Mouse (Mus musculus) forebrain, embryonic 10.5 days (tissue): ENCODE measurements around the gene Zfp683. TPM values are rescaled to one million over a fixed set of nuclear protein-coding genes. Genes with fewer than 3 reads are reported as not detected.

ENCODE experiments used
- DNase-seq: peaks from one replicate; pipeline ENCODE4 v3.0.0-alpha.2; 2017; ENCODE audit warnings: low spot score; ENCODE audit errors: extremely low spot score
- H3K27ac ChIP-seq: fragments of 300-500 bp; sonication (generic); 2 replicates; pipeline ENCODE4 v1.5.1; 2016; ENCODE audit warnings: mild to moderate bottlenecking
- H3K27me3 ChIP-seq: fragments of 300-500 bp; sonication (generic); 2 replicates; pipeline ENCODE4 v1.6.1; 2016; ENCODE audit warnings: mild to moderate bottlenecking; ENCODE audit not compliant: poor library complexity, severe bottlenecking
- H3K36me3 ChIP-seq: fragments of 300-500 bp; sonication (generic); replicated peaks from 2 replicates; pipeline ENCODE4 v1.6.1; 2016; ENCODE audit warnings: mild to moderate bottlenecking, moderate library complexity
- H3K4me1 ChIP-seq: fragments of 300-500 bp; sonication (generic); 2 replicates; pipeline ENCODE4 v1.6.1; 2016
- H3K4me3 ChIP-seq: fragments of 300-500 bp; sonication (generic); 2 replicates; pipeline ENCODE4 v1.5.1; 2016; ENCODE audit warnings: mild to moderate bottlenecking, moderate library complexity
- H3K9me3 ChIP-seq: fragments of 300-500 bp; sonication (generic); 2 replicates; pipeline ENCODE4 v1.6.1; 2016; ENCODE audit warnings: mild to moderate bottlenecking, moderate library complexity
- WGBS: fragments of 180-500 bp; shearing (Covaris S2); methylation state at CpG from one replicate; pipeline ENCODE4 v1.1.7; 2016; 5-methylcytosine and 5-hydroxymethylcytosine counted together
- polyA plus RNA-seq: library from polyadenylated mRNA; unstranded; fragments of >200 nt; fragmentation: Nextera tagmentation; extraction: Ambion mirVana; gene quantifications from 2 replicates; pipeline ENCODE4 v1.2.1, GENCODE M21; 2016

Gene Zfp683
- polyA plus RNA-seq, result not detected in 2 replicates

DNA sequence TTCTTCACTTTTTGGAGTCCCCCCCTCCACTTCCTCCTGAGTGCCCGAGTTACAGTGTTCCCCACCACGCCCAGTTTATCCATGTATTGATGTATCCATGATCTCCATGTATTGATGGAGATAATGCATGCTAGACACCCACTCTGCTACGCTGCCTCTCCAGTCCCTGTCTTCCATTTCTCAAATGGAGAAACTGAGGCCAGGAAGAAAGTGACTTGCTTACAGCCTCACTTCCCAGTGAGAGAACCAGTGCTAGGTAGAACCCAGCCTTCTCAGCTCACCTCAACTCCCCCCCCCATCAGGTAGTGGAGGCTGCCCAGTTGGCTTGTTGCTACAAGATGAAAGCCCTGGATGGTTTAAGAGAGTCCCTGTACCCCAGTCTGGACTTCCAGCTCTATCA, at the start of gene Zfp683:
Gene Zfp683 (plus strand): TSS at position 301 of the 400 bp plus-strand sequence.
- Histone ChIP-seq H3K4me1 (peaks cover 22% of the 10 kb centered on the region), H3K9me3 (no peaks in the 10 kb centered on the region), H3K36me3 (no peaks in the 10 kb centered on the region), H3K27ac (no peak within 1 kb of the TSS), H3K4me3 (no peak within 1 kb of the TSS), H3K27me3 (0 out of 2 replicates have a peak, but pooled peaks cover 1% of the 10 kb centered on the region)
- DNase-seq, result no peak
- WGBS, result 91% methylated on average over 3 of the region's 3 CpGs

DNA sequence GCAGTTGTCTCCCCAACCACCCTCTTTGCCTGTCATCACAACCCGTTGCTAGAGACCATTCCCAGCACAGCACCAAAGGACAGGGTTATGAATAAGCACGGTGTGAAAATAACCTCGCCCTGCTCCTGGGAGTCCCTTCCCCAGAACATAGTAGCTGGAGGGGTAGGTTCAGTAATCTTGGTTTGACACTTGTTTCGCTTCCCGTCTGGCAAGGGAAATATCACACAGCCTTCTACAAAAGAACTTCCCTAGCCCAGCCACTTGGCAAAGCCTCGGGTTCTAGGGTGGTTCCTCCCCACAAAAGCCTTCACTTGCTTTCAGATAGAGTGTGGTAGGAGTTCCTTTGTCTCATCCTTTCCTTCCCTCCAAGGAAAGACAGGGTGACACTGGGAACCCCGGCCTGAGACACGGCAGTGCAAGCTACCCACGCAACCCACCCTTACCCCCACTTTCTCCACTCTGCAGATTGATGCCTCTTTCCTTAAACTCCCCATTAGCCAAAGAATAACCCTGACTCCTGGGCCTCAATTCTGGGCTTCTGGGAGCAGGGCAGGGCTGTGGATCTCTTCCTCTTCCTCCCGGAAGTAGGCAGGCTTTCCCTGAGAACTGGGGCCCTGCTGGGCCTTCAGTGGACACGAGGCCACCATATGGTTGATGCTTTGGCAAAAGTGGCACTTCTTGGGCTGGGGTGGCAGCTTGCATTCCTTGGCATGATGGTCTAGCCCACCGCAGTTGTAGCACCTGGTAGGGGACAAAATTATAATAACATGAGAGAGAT, 47.9 kb upstream of the Zfp683 start:
- WGBS, result 75% methylated on average over 12 of the region's 12 CpGs
- DNase-seq, result no peak
- H3K27ac ChIP-seq, result peak overlapping the region; percentile 65
- no peaks in the 10 kb centered on the region for H3K27me3 ChIP-seq
- no peak overlapping the region for H3K4me3 ChIP-seq
- peaks cover 61% of the 10 kb centered on the region for H3K36me3 ChIP-seq
- no peaks in the 10 kb centered on the region for H3K9me3 ChIP-seq
- H3K4me1 ChIP-seq, result peaks cover 80% of the 10 kb centered on the region

DNA sequence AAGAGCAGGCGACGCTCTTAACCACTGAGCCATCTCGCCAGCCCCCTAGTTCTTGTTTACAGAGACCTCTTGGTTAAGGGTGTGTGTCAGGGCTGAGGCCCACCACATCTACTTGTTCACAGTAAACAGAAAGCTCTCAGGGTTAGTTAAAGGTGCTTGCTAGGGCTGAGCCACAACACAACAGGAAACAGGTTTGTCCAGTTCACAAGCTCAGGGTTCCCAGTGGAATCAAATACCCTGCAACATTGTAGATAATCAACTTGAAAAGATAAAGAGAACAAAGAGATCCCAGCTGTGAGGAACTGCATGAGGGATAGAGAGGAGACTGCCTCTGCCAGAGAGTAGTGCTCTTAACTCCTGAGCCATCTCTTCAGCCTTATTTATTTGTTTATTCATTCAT, 46.8 kb upstream of the Zfp683 start:
- Histone ChIP-seq H3K36me3 (peaks cover 61% of the 10 kb centered on the region), H3K4me1 (peaks cover 80% of the 10 kb centered on the region)

DNA sequence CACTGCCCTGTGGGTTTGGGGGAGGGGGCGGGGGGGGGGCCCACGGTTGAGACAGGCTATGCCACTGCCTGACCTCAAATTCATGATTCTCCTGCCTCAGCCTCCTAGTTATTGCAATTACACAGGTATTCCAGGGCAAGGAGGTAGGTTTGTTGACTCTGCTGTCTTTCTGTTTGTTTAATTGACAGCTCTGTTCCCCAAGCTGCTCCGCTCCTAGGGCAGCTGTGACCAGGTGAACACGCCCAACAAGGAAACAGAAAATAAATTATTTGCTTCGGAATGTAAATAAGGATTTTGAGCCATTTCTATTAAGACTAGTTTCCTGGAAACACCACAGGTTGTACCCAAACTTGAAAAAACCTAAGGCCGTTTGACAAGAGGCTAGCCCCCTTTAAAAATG, 43.9 kb upstream of the Zfp683 start:
- Histone ChIP-seq H3K27ac (peak overlapping the region; percentile 87; the same call in 1 of the 2 replicates), H3K27me3 (no peaks in the 10 kb centered on the region), H3K4me1 (peaks cover 79% of the 10 kb centered on the region), H3K9me3 (no peaks in the 10 kb centered on the region), H3K4me3 (no peak overlapping the region), H3K36me3 (peaks cover 63% of the 10 kb centered on the region)
- WGBS, result 75% methylated on average over 6 of the region's 6 CpGs
- no peak for DNase-seq

More for the DNA sequence above, 46.8 kb upstream of the Zfp683 start:
- Histone ChIP-seq H3K27me3 (no peaks in the 10 kb centered on the region), H3K4me3 (no peak overlapping the region), H3K27ac (no peak overlapping the region), H3K9me3 (no peaks in the 10 kb centered on the region)
- 88% methylated on average over 3 of the region's 3 CpGs for WGBS
- no peak for DNase-seq

DNA sequence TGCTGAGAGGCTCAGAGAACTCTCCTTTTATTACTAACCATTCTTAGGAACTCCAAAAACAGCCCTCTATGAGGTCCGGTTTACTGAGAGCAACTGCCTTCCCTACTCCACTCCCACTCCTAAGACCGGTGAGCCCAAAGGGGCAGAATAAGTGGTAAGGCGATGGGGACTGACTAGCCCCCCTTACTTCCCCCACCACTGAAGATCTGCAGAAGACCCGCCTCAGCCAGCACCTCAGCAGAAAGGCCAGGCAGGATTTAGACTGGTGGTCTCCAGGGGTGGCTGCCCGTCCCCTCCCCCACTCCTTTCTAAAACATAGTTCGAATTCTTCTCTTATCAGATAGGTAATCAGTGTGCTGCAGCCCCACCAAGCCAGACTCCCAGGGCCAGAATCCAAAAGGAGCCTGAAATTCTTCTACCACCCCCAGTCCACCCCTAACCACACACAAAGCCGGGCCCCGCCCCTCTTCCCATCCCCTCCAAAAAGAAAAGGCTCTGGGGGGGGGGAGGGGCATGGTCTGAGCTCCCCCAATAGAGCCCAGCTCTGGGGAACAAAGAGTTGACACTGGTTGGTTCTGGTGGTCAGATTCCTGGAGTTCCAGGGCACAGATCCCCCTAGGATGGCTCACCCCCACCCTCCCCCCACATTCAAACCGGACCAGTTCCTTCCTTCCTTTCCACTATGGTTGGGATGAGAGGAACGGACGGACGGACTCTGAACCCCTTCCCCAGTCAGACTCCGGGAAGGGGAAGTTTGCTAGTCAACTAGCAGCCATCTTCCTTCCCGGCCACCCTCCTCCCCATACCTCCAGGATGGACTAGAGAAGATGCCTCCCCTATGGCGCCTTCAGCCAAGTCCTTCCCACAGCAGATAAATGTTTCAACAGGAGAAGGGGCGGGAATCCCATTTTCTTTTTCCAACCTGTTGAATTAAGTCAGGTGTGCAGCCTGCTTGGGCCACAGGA, 41.9 kb upstream of the Zfp683 start:
- WGBS, result 2% methylated on average over 16 of the region's 16 CpGs
- peak; percentile 70 for DNase-seq
- Histone ChIP-seq H3K27me3 (no peaks in the 10 kb centered on the region), H3K9me3 (no peaks in the 10 kb centered on the region), H3K4me1 (peaks cover 83% of the 10 kb centered on the region), H3K36me3 (peaks cover 60% of the 10 kb centered on the region), H3K27ac (peak overlapping the region; percentile 87), H3K4me3 (peak overlapping the region; percentile 45)

DNA sequence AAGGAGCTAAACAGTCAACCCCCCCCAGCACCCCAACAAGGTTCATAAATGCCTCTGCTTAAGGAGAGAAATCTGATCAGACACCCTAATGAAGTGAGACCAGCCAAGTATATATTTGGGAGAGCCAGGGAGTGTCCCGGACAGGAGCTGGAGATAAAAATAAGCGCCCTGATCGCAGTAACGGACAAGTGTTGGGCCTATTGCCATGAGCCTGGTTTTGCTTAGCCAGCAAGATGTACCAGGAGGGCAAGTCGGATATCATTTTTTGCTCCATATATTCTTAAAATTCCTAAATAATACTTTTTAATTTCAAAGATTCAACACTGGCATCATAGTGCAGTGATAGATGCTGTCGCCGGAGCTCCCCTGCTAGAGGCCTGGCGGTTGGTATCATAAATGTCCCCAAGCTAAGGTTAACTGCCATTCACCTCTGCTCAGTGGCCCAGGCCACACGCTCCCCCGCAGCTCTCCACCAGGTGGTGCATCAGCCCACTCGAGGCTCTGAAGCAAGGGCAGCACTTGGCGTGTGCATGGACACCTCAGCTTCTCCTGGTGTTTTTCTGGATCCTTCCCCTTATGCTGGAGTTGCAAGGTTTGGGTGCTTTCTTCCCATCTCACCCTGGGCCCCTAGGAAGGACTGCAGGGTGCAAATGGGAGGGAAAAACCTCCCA, 40.6 kb upstream of the Zfp683 start:
- Histone ChIP-seq H3K27me3 (no peaks in the 10 kb centered on the region), H3K27ac (peak overlapping the region; percentile 87), H3K36me3 (peaks cover 47% of the 10 kb centered on the region), H3K9me3 (no peaks in the 10 kb centered on the region), H3K4me3 (peak overlapping the region; percentile 45), H3K4me1 (peaks cover 88% of the 10 kb centered on the region)
- DNase-seq, result peak; percentile 49
- WGBS, result 46% methylated on average over 12 of the region's 12 CpGs

DNA sequence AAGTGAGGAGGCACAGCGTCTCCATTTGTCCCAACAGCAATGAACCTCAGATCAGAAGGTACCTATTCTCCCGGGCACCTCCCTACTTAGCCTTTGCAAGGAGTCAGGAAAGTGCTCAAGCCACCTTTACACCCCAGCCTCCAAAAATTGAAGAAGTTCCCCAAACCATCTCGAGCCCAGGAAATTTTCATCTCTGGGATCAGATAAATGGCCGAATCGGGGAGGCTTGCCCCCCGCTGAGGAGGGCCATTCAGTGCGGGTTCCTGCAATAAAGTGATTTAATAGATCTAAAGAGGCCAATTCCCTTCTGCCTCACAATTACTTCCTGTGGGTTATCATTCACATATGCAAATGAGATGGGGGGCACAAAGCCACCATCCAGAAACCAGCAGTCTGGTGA, 37.4 kb upstream of the Zfp683 start:
- no peak for DNase-seq
- H3K27ac ChIP-seq, result peak overlapping the region; percentile 97
- H3K9me3 ChIP-seq, result no peaks in the 10 kb centered on the region
- peaks cover 93% of the 10 kb centered on the region for H3K4me1 ChIP-seq
- WGBS, result 3% methylated on average over 7 of the region's 7 CpGs
- no peaks in the 10 kb centered on the region for H3K27me3 ChIP-seq
- H3K36me3 ChIP-seq, result peaks cover 27% of the 10 kb centered on the region
- H3K4me3 ChIP-seq, result peak overlapping the region; percentile 94

DNA sequence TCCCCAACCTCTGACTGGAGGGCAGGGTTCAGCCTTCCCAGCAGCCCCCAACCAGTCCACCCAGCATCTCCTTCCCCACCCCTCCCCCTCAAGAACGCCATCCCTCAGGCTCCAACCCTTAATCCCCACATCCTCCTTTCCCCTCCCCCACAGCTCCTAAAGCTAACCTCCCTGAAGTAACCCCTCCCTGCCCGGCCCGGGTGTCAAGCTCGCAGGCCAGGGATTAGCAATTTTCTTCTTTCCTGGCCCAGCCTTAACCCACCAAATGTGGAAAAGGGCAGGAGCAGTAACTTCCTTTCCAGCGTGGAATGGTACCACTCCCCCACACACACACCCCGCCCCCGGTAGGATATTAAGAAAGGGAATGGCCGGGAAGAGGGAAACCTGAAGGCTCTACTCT, 36.9 kb upstream of the Zfp683 start:
- peak overlapping the region; percentile 97 for H3K27ac ChIP-seq
- 1% methylated on average over 8 of the region's 8 CpGs for WGBS
- no peaks in the 10 kb centered on the region for H3K27me3 ChIP-seq
- H3K4me1 ChIP-seq, result peaks cover 88% of the 10 kb centered on the region
- H3K9me3 ChIP-seq, result no peaks in the 10 kb centered on the region
- peak overlapping the region; percentile 94 for H3K4me3 ChIP-seq
- peak; percentile 79 for DNase-seq
- peaks cover 27% of the 10 kb centered on the region for H3K36me3 ChIP-seq

DNA sequence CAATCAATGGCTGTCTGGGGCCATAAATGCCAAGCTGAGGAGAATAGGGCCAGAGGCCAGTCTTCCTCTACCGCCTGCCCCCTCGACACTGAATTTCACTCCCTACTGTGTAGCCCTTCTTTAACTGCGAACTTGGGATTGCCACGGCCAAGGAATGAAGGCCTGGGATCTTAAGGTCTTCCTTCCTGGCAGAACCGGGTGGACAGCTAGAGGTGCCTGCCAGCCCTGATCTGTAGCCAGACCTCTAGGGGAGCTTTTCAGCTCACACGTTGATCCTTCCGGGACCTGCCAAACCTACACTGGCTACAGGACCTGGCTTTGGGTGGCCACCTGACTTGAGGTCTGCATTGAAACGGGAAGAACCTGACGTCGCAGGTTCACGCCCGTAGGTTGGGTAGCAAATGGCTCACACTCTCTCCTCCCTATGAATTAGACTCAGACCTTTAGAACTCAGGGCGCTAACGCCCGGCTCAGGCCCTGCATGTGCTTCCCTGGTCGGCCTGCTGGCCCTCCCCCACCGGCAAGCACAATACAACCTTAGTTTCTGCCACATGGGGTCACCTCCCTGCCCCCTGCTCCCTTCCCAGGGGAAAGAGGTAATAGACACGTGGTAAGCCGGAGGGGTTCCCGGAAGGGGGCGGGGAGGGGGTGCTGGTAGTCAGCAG, 36.3 kb upstream of the Zfp683 start:
- Histone ChIP-seq H3K27ac (peak overlapping the region; percentile 97), H3K36me3 (peaks cover 27% of the 10 kb centered on the region), H3K27me3 (no peaks in the 10 kb centered on the region), H3K4me3 (peak overlapping the region; percentile 94), H3K4me1 (peaks cover 82% of the 10 kb centered on the region), H3K9me3 (no peaks in the 10 kb centered on the region)
- DNase-seq, result peak; percentile 73
- WGBS, result under 1% methylated on average over 21 of the region's 21 CpGs

DNA sequence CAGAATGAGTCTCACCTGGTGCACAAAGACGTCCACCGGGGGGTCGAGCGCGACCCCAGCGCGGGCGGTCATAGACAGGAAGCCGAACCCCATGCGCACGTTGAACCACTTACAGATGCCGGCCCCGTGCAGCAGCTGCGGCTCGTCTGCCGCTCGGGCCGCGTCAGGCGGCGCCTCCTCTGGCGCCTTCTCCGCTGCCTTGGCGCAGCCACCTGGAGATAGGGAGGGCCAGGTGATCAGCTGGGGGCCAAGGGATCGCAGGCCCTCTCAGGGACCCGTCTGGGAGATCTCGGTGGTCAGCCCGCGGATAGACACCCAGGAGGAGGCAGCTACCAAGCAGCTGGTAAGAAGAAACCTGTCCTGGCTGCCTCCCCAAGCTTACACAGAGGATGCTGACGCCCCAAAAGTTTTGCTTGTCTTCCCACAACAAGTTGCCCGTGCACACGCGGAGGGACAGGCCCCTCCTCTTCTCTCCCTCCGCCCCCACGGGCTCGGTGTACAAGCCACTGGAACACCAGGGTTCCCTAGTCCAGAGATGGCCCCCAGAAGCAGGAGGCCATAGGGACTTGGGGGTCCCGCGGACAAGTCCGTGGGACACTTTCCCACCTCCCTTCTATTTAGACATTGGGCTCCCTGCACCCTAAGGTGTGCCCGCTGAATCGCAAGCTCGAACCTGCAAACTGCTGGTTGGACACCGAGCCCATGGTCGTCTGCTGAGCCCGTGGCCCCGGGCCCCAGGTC, 35.4 kb upstream of the Zfp683 start:
- H3K27me3 ChIP-seq, result no peaks in the 10 kb centered on the region
- DNase-seq, result peak; percentile 50
- H3K4me3 ChIP-seq, result peak overlapping the region; percentile 94
- WGBS, result under 1% methylated on average over 46 of the region's 46 CpGs
- peak overlapping the region; percentile 97 for H3K27ac ChIP-seq
- H3K36me3 ChIP-seq, result peaks cover 26% of the 10 kb centered on the region
- peaks cover 73% of the 10 kb centered on the region for H3K4me1 ChIP-seq
- no peaks in the 10 kb centered on the region for H3K9me3 ChIP-seq

DNA sequence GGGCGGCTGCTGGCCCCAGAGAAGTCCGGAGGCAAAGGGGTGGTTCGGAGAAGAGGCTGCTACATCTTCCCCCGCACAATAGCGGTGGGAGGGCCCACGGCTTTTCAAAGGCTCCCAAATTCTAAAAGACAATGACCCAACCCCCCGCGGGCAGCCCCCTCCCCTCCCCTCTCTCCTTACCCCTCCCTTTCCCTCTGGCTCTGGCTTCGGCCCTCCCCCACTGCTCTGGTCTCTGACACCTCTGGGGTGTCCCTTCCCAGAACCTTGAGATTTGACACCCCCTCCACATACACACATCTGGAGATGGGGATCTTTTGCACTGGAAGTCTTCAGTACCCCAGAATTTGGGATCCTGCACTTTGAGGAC, 34.9 kb upstream of the Zfp683 start, which contains the start of gene Lin28a:
Gene Lin28a (minus strand): TSS at position 63 of the 367 bp plus-strand sequence.
- Histone ChIP-seq H3K4me1 (peaks cover 68% of the 10 kb centered on the region), H3K36me3 (peaks cover 20% of the 10 kb centered on the region), H3K9me3 (no peaks in the 10 kb centered on the region), H3K4me3 (peak within 1 kb of the TSS; percentile 94), H3K27me3 (no peaks in the 10 kb centered on the region), H3K27ac (peak within 1 kb of the TSS; percentile 97)
- DNase-seq, result peak; percentile 82
- WGBS, result 0% methylated on average over 9 of the region's 9 CpGs
